Mouse (Mus musculus): Measurements from ENCODE around the gene Mctp1. TPM values are rescaled to one million over a fixed set of nuclear protein-coding genes. Genes with fewer than 3 reads are reported as not detected.
"Not testable (repeated sequence)": the region's sequence is repeated elsewhere in the genome, so short reads cannot be mapped to it uniquely, and the experiment has no call there.

Gene Mctp1
- polyA plus RNA-seq, 1 experiment from 2014 or later: 0.44 TPM

GRCm38 (mm10) chr13:76926851-76927250, 542.5 kb downstream of the Mctp1 start:
- ATAC-seq (ENCODE audit: insufficient read depth, low FRiP score, low TSS enrichment): no peak
- no peak overlapping the region for H3K4me2 ChIP-seq (ENCODE audit: low read depth)
- 39% methylated on average over 1 of the region's 1 CpGs for WGBS

GRCm38 (mm10) chr13:76927875-76928440, 543.6 kb downstream of the Mctp1 start:
- Histone ChIP-seq H3K27ac (ENCODE audit: low read depth, low read length) (no peak overlapping the region), H3K4me1 (ENCODE audit: control insufficient read depth, insufficient read depth, low read length) (peaks cover 2% of the 10 kb centered on the region; the same call in 1 of the 2 replicates), H3K27me3 (ENCODE audit: control insufficient read depth, insufficient read depth, low read length) (no peaks in the 10 kb centered on the region), H3K9ac (ENCODE audit: low read length) (no peak overlapping the region), H3K9me3 (ENCODE audit: control insufficient read depth, low read length) (no peaks in the 10 kb centered on the region), H3K4me2 (ENCODE audit: low read depth) (no peak overlapping the region), H3K36me3 (ENCODE audit: control insufficient read depth, insufficient read depth, low read length) (no peaks in the 10 kb centered on the region), H3K4me3 (ENCODE audit: low read depth, low read length) (no peak overlapping the region)
- DNase-seq (ENCODE audit: low spot score) (peak; percentile 16), ATAC-seq (ENCODE audit: insufficient read depth, low FRiP score, low TSS enrichment) (no peak)
- WGBS: 52% methylated on average over 5 of the region's 5 CpGs

More at GRCm38 (mm10) chr13:76926851-76927250, 542.5 kb downstream of the Mctp1 start:
- Histone ChIP-seq H3K9ac (ENCODE audit: low read length) (no peak overlapping the region), H3K4me1 (ENCODE audit: control insufficient read depth, insufficient read depth, low read length) (peaks cover 2% of the 10 kb centered on the region; the same call in 1 of the 2 replicates), H3K4me3 (ENCODE audit: low read depth, low read length) (no peak overlapping the region), H3K36me3 (ENCODE audit: control insufficient read depth, insufficient read depth, low read length) (no peaks in the 10 kb centered on the region), H3K27ac (ENCODE audit: low read depth, low read length) (no peak overlapping the region), H3K27me3 (ENCODE audit: control insufficient read depth, insufficient read depth, low read length) (no peaks in the 10 kb centered on the region), H3K9me3 (ENCODE audit: control insufficient read depth, low read length) (no peaks in the 10 kb centered on the region)
- no peak for DNase-seq (ENCODE audit: low spot score)

- Histone ChIP-seq H3K4me1 (ENCODE audit: control insufficient read depth, insufficient read depth, low read length) (peaks cover 2% of the 10 kb centered on the region; the same call in 1 of the 2 replicates), H3K27ac (ENCODE audit: low read depth, low read length) (no peak overlapping the region), H3K4me2 (ENCODE audit: low read depth) (no peak overlapping the region), H3K36me3 (ENCODE audit: control insufficient read depth, insufficient read depth, low read length) (no peaks in the 10 kb centered on the region), H3K9ac (ENCODE audit: low read length) (no peak overlapping the region), H3K27me3 (ENCODE audit: control insufficient read depth, insufficient read depth, low read length) (no peaks in the 10 kb centered on the region), H3K4me3 (ENCODE audit: low read depth, low read length) (no peak overlapping the region), H3K9me3 (ENCODE audit: control insufficient read depth, low read length) (no peaks in the 10 kb centered on the region)
- no peak for ATAC-seq (ENCODE audit: insufficient read depth, low FRiP score, low TSS enrichment)
- DNase-seq (ENCODE audit: low spot score): no peak
- WGBS: 86% methylated on average over 3 of the region's 3 CpGs
Observed at GRCm38 (mm10) chr13:76929152-76929551, 544.8 kb downstream of the Mctp1 start.

DNA sequence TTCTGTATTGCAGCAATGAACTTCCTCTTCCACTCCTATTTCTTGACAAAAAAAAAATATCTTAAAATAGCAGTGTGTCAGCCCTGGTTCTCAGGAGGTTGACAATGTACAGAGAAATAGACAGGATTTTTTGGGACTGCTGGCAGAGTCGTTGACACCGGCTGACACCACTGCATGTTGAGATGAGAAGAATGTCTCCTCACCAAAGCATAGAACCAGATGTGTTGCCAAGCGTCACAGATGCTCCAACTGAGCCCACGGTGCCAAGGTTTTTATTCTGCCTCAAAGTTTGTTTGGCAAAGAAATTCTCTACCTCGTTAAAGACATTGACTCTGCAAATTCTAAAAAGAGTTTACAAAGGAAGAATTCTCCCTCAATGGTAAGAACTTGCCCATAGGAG, 548.6 kb downstream of the Mctp1 start:
- no peaks in the 10 kb centered on the region for H3K36me3 ChIP-seq (ENCODE audit: control insufficient read depth, insufficient read depth, low read length)
- no peaks in the 10 kb centered on the region for H3K9me3 ChIP-seq (ENCODE audit: control insufficient read depth, low read length)
- H3K27me3 ChIP-seq (ENCODE audit: control insufficient read depth, insufficient read depth, low read length): no peaks in the 10 kb centered on the region
- H3K4me3 ChIP-seq (ENCODE audit: low read depth, low read length): no peak overlapping the region
- no peak for ATAC-seq (ENCODE audit: insufficient read depth, low FRiP score, low TSS enrichment)
- no peak overlapping the region for H3K9ac ChIP-seq (ENCODE audit: low read length)
- no peak for DNase-seq (ENCODE audit: low spot score)
- no peaks in the 10 kb centered on the region for H3K4me1 ChIP-seq (ENCODE audit: control insufficient read depth, insufficient read depth, low read length)
- WGBS: 61% methylated on average over 5 of the region's 5 CpGs
- H3K4me2 ChIP-seq (ENCODE audit: low read depth): no peak overlapping the region
- no peak overlapping the region for H3K27ac ChIP-seq (ENCODE audit: low read depth, low read length)

- no peaks in the 10 kb centered on the region for H3K4me1 ChIP-seq (ENCODE audit: control insufficient read depth, insufficient read depth, low read length)
- H3K36me3 ChIP-seq (ENCODE audit: control insufficient read depth, insufficient read depth, low read length): no peaks in the 10 kb centered on the region
- no peak for DNase-seq (ENCODE audit: low spot score)
- H3K27me3 ChIP-seq (ENCODE audit: control insufficient read depth, insufficient read depth, low read length): no peaks in the 10 kb centered on the region
- H3K4me3 ChIP-seq (ENCODE audit: low read depth, low read length): no peak overlapping the region
- no peaks in the 10 kb centered on the region for H3K9me3 ChIP-seq (ENCODE audit: control insufficient read depth, low read length)
- ATAC-seq (ENCODE audit: insufficient read depth, low FRiP score, low TSS enrichment): no peak
- no peak overlapping the region for H3K4me2 ChIP-seq (ENCODE audit: low read depth)
- H3K9ac ChIP-seq (ENCODE audit: low read length): no peak overlapping the region
- no peak overlapping the region for H3K27ac ChIP-seq (ENCODE audit: low read depth, low read length)
Observed at GRCm38 (mm10) chr13:76949234-76949633, 564.9 kb downstream of the Mctp1 start.

- H3K9me3 ChIP-seq (ENCODE audit: control insufficient read depth, low read length): no peaks in the 10 kb centered on the region
- ATAC-seq (ENCODE audit: insufficient read depth, low FRiP score, low TSS enrichment) (no peak), DNase-seq (ENCODE audit: low spot score) (no peak)
- no peak overlapping the region for H3K4me3 ChIP-seq (ENCODE audit: low read depth, low read length)
- no peak overlapping the region for H3K27ac ChIP-seq (ENCODE audit: low read depth, low read length)
- no peak overlapping the region for H3K9ac ChIP-seq (ENCODE audit: low read length)
- H3K27me3 ChIP-seq (ENCODE audit: control insufficient read depth, insufficient read depth, low read length): no peaks in the 10 kb centered on the region
- no peaks in the 10 kb centered on the region for H3K4me1 ChIP-seq (ENCODE audit: control insufficient read depth, insufficient read depth, low read length)
- no peak overlapping the region for H3K4me2 ChIP-seq (ENCODE audit: low read depth)
- H3K36me3 ChIP-seq (ENCODE audit: control insufficient read depth, insufficient read depth, low read length): no peaks in the 10 kb centered on the region
Observed at GRCm38 (mm10) chr13:76967588-76967987, 583.3 kb downstream of the Mctp1 start.

- DNase-seq (ENCODE audit: low spot score) (peak; percentile 67), ATAC-seq (ENCODE audit: insufficient read depth, low FRiP score, low TSS enrichment) (peak; percentile 31; the same call in 1 of the 2 replicates)
- Histone ChIP-seq H3K27ac (ENCODE audit: low read depth, low read length) (no peak overlapping the region), H3K27me3 (ENCODE audit: control insufficient read depth, insufficient read depth, low read length) (no peaks in the 10 kb centered on the region), H3K4me3 (ENCODE audit: low read depth, low read length) (no peak overlapping the region), H3K4me1 (ENCODE audit: control insufficient read depth, insufficient read depth, low read length) (no peaks in the 10 kb centered on the region), H3K9ac (ENCODE audit: low read length) (no peak overlapping the region), H3K4me2 (ENCODE audit: low read depth) (no peak overlapping the region), H3K9me3 (ENCODE audit: control insufficient read depth, low read length) (no peaks in the 10 kb centered on the region), H3K36me3 (ENCODE audit: control insufficient read depth, insufficient read depth, low read length) (no peaks in the 10 kb centered on the region)
- 3% methylated on average over 2 of the region's 2 CpGs for WGBS
Observed at GRCm38 (mm10) chr13:76969386-76969785, 585.1 kb downstream of the Mctp1 start.

- not testable (repeated sequence) for H3K27ac ChIP-seq (ENCODE audit: low read depth, low read length); H3K4me3 ChIP-seq (ENCODE audit: low read depth, low read length); H3K27me3 ChIP-seq (ENCODE audit: control insufficient read depth, insufficient read depth, low read length); H3K36me3 ChIP-seq (ENCODE audit: control insufficient read depth, insufficient read depth, low read length); H3K9me3 ChIP-seq (ENCODE audit: control insufficient read depth, low read length); ATAC-seq (ENCODE audit: insufficient read depth, low FRiP score, low TSS enrichment); H3K9ac ChIP-seq (ENCODE audit: low read length); H3K4me2 ChIP-seq (ENCODE audit: low read depth); H3K4me1 ChIP-seq (ENCODE audit: control insufficient read depth, insufficient read depth, low read length)
- WGBS: 89% methylated on average over 3 of the region's 3 CpGs
- DNase-seq (ENCODE audit: low spot score): peak; percentile 81
Observed at GRCm38 (mm10) chr13:76971046-76971445, 586.7 kb downstream of the Mctp1 start.

DNA sequence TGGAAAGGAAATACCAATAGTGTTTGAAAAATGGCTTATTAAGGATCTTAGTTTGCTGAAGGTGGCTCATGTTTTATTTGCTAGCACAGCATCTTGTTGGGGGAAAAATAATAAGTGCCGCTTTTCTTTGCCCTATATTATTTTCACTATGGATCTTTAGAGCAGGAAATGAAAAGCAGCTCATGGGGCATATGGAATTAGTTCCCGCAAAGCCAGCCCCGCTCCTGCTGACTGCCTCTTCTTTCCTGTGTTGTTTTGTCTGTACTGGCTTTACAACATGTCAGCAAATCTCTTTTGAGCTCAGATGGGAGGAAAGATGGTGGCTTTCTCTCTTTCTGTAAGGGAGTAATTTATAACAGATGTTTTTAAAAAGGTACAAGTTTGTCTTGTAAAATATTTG, 618.3 kb downstream of the Mctp1 start:
- H3K9ac ChIP-seq (ENCODE audit: low read length): no peak overlapping the region
- H3K27me3 ChIP-seq (ENCODE audit: control insufficient read depth, insufficient read depth, low read length): no peaks in the 10 kb centered on the region
- H3K36me3 ChIP-seq (ENCODE audit: control insufficient read depth, insufficient read depth, low read length): no peaks in the 10 kb centered on the region
- no peaks in the 10 kb centered on the region for H3K4me1 ChIP-seq (ENCODE audit: control insufficient read depth, insufficient read depth, low read length)
- no peak overlapping the region for H3K4me3 ChIP-seq (ENCODE audit: low read depth, low read length)
- DNase-seq (ENCODE audit: low spot score) (no peak), ATAC-seq (ENCODE audit: insufficient read depth, low FRiP score, low TSS enrichment) (no peak)
- no peaks in the 10 kb centered on the region for H3K9me3 ChIP-seq (ENCODE audit: control insufficient read depth, low read length)
- 68% methylated on average over 3 of the region's 3 CpGs for WGBS
- no peak overlapping the region for H3K27ac ChIP-seq (ENCODE audit: low read depth, low read length)
- no peak overlapping the region for H3K4me2 ChIP-seq (ENCODE audit: low read depth)
